Mouse (Mus musculus): ENCODE measurements around the gene Gm20388.
"Not testable (repeated sequence)": the region's sequence is repeated elsewhere in the genome, so short reads cannot be mapped to it uniquely, and the experiment has no call there.

The Gm20388 gene

GRCm38 (mm10) chr8:120368191-120368590 is 457.6 kb downstream of the Gm20388 start:
- not testable (repeated sequence) for DNase-seq (ENCODE audit: low read depth, low spot score)

GRCm38 (mm10) chr8:120368814-120369649 is 458.4 kb downstream of the Gm20388 start:
- peak; percentile 94 for DNase-seq (ENCODE audit: low read depth, low spot score)

- DNase-seq (ENCODE audit: low read depth, low spot score): peak; percentile 19
These were observed 459.3 kb downstream of the Gm20388 start for GRCm38 (mm10) chr8:120369956-120370355.

GRCm38 (mm10) chr8:120370461-120370860 is 459.8 kb downstream of the Gm20388 start:
- DNase-seq (ENCODE audit: low read depth, low spot score): peak; percentile 35

- no peak for DNase-seq (ENCODE audit: low read depth, low spot score)
These were observed 460.5 kb downstream of the Gm20388 start for GRCm38 (mm10) chr8:120371146-120371545.

GRCm38 (mm10) chr8:120371725-120372457 is 461.2 kb downstream of the Gm20388 start:
- DNase-seq (ENCODE audit: low read depth, low spot score): peak; percentile 72

GRCm38 (mm10) chr8:120372684-120373083 is 462.0 kb downstream of the Gm20388 start:
- DNase-seq (ENCODE audit: low read depth, low spot score): no peak

GRCm38 (mm10) chr8:120373621-120374020 is 463.0 kb downstream of the Gm20388 start:
- no peak for DNase-seq (ENCODE audit: low read depth, low spot score)

- no peak for DNase-seq (ENCODE audit: low read depth, low spot score)
These were observed 463.4 kb downstream of the Gm20388 start for GRCm38 (mm10) chr8:120374070-120374469.

GRCm38 (mm10) chr8:120374514-120374913 is 463.9 kb downstream of the Gm20388 start:
- DNase-seq (ENCODE audit: low read depth, low spot score): no peak

GRCm38 (mm10) chr8:120375170-120375569 is 464.5 kb downstream of the Gm20388 start:
- no peak for DNase-seq (ENCODE audit: low read depth, low spot score)

- no peak for DNase-seq (ENCODE audit: low read depth, low spot score)
These were observed 465.6 kb downstream of the Gm20388 start for GRCm38 (mm10) chr8:120376215-120376614.

GRCm38 (mm10) chr8:120376847-120377802 is 466.5 kb downstream of the Gm20388 start:
- DNase-seq (ENCODE audit: low read depth, low spot score): no peak

- no peak for DNase-seq (ENCODE audit: low read depth, low spot score)
These were observed 467.2 kb downstream of the Gm20388 start for GRCm38 (mm10) chr8:120377803-120378189.

GRCm38 (mm10) chr8:120378306-120378705 is 467.7 kb downstream of the Gm20388 start:
- DNase-seq (ENCODE audit: low read depth, low spot score): peak; percentile 90

GRCm38 (mm10) chr8:120379015-120379414 is 468.4 kb downstream of the Gm20388 start:
- no peak for DNase-seq (ENCODE audit: low read depth, low spot score)

- DNase-seq (ENCODE audit: low read depth, low spot score): no peak
These were observed 471.2 kb downstream of the Gm20388 start for GRCm38 (mm10) chr8:120381865-120382264.

- peak; percentile 98 for DNase-seq (ENCODE audit: low read depth, low spot score)
These were observed 472.0 kb downstream of the Gm20388 start for GRCm38 (mm10) chr8:120382436-120383203.

- no peak for DNase-seq (ENCODE audit: low read depth, low spot score)
These were observed 472.5 kb downstream of the Gm20388 start for GRCm38 (mm10) chr8:120383204-120383560.

- DNase-seq (ENCODE audit: low read depth, low spot score): peak; percentile 63
These were observed 473.1 kb downstream of the Gm20388 start for GRCm38 (mm10) chr8:120383713-120384112.

GRCm38 (mm10) chr8:120384745-120385144 is 474.1 kb downstream of the Gm20388 start:
- no peak for DNase-seq (ENCODE audit: low read depth, low spot score)
